Mouse (Mus musculus) liver, embryonic 12.5 days (tissue): ENCODE results near the gene Strn3. TPM values are rescaled to one million over a fixed set of nuclear protein-coding genes. Genes with fewer than 3 reads are reported as not detected.

Experiments used
- polyA plus RNA-seq: library from polyadenylated mRNA; unstranded; fragments of >200 nt; fragmentation: Nextera tagmentation; extraction: Ambion mirVana; gene quantifications from 2 replicates; pipeline ENCODE4 v1.2.1, GENCODE M21; 2016

Gene Strn3
- polyA plus RNA-seq, 1 experiment from 2014 or later, result 27.3 TPM

Other genes starting within 250 kb of the Strn3 start
- gene Coch, start 98.6 kb downstream of the Strn3 start, polyA plus RNA-seq, result 0.24 and 0.32 TPM in 2 replicates
- 17.2 and 17.7 TPM in 2 replicates for gene Ap4s1, start 864 bp downstream of the Strn3 start, polyA plus RNA-seq
- gene Hectd1, start 137.6 kb upstream of the Strn3 start, polyA plus RNA-seq, result 48.0 and 48.4 TPM in 2 replicates